Mouse (Mus musculus): ENCODE measurements around the gene Tpo. TPM values are rescaled to one million over a fixed set of nuclear protein-coding genes. Genes with fewer than 3 reads are reported as not detected.

Gene Tpo
- polyA plus RNA-seq (2015; fragmentation: Nextera tagmentation; extraction: Ambion mirVana) = not detected in 2 replicates

DNA sequence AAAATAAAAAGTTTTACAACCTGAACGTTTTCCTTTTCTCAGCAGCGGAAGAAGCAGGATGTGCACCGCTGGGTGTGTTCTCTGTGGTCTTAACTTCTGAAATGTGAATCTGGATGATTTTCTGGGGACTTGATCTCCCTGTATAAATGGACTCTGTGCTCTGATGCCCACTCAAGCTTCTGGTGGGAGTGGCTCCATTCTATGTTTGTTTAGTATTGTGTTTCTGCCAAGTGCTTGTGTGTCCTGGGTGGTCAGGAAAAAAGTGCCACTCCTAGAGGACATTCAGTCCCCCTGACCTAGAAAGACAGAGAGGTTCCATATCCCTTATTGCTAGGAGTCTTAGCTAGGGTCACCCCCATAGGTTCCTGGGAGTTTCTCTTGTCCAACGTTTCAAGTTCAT lies at the start of gene Tpo:
Tpo (minus strand) TSS at position 101 of the 400 bp plus-strand sequence.
- no peaks in the 10 kb centered on the region for H3K36me3 ChIP-seq (ENCODE audit: insufficient read depth, low read length)
- H3K9me3 ChIP-seq (ENCODE audit: low read length) = no peaks in the 10 kb centered on the region
- H3K4me1 ChIP-seq (ENCODE audit: insufficient read depth, low read length) = 0 out of 2 replicates have a peak, but pooled peaks cover 6% of the 10 kb centered on the region
- H3K27ac ChIP-seq (ENCODE audit: low read length) = no peak within 1 kb of the TSS
- ATAC-seq (ENCODE audit: low FRiP score, low TSS enrichment) = no peak
- H3K27me3 ChIP-seq (ENCODE audit: insufficient read depth, low read length) = no peaks in the 10 kb centered on the region
- no peak within 1 kb of the TSS for H3K4me3 ChIP-seq (ENCODE audit: low read length)
- H3K4me2 ChIP-seq (replicated peaks; ENCODE audit: low read depth, low read length) = no peak within 1 kb of the TSS
- 40% methylated on average over 4 of the region's 4 CpGs for WGBS
- H3K9ac ChIP-seq (replicated peaks; ENCODE audit: low read length) = no peak within 1 kb of the TSS

DNA sequence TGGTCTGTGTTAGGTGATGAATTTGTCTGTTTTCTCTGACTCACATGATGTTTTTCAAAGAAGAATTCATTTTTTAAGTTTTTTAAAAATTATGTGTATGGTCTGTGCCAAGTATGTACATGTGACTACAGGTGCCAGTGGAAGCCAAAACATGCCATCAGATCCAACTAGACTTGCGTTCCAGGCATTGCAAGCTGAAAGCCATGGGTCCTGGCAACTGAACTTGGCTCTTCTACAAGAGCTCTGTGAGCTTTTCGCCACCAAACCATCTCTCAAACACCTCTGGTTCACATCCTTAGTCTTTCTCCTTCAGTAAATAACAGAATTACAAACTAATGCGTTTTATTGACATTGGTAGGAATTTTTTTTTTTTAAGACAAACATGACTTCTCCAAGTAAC lies 49.3 kb upstream of the Tpo start:
- Histone ChIP-seq H3K27me3 (ENCODE audit: insufficient read depth, low read length) (no peaks in the 10 kb centered on the region), H3K4me2 (replicated peaks; ENCODE audit: low read depth, low read length) (no peak overlapping the region), H3K36me3 (ENCODE audit: insufficient read depth, low read length) (no peaks in the 10 kb centered on the region), H3K27ac (ENCODE audit: low read length) (no peak overlapping the region), H3K4me3 (ENCODE audit: low read length) (no peak overlapping the region), H3K9ac (replicated peaks; ENCODE audit: low read length) (no peak overlapping the region), H3K9me3 (ENCODE audit: low read length) (no peaks in the 10 kb centered on the region), H3K4me1 (ENCODE audit: insufficient read depth, low read length) (no peaks in the 10 kb centered on the region)
- ATAC-seq (ENCODE audit: low FRiP score, low TSS enrichment) = no peak
- WGBS = 92% methylated on average over 3 of the region's 3 CpGs

DNA sequence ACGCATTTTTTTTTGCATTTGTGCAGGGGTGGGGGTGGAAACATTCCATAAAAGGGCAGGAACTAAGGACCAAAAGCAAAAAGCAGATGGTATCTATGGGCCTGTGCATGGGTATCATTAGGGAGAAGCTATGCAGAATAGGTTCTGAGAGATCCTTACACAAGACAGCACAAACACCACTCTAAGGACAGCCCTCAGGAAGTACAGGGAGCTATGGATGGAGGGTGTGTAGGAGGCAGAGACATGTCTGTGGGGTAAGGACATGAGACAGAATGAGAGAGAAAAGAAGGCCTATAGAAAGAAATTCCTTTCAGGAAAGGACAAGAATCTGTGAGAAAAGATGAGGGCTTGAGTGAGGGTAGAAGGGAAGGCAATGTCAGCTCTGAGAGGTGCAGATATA lies 47.2 kb upstream of the Tpo start:
- Histone ChIP-seq H3K36me3 (ENCODE audit: insufficient read depth, low read length) (no peaks in the 10 kb centered on the region), H3K27ac (ENCODE audit: low read length) (no peak overlapping the region), H3K4me3 (ENCODE audit: low read length) (no peak overlapping the region), H3K27me3 (ENCODE audit: insufficient read depth, low read length) (no peaks in the 10 kb centered on the region), H3K4me1 (ENCODE audit: insufficient read depth, low read length) (no peaks in the 10 kb centered on the region), H3K9ac (replicated peaks; ENCODE audit: low read length) (no peak overlapping the region), H3K9me3 (ENCODE audit: low read length) (no peaks in the 10 kb centered on the region), H3K4me2 (replicated peaks; ENCODE audit: low read depth, low read length) (no peak overlapping the region)
- WGBS = 90% methylated on average over 1 of the region's 1 CpGs
- no peak for ATAC-seq (ENCODE audit: low FRiP score, low TSS enrichment)

DNA sequence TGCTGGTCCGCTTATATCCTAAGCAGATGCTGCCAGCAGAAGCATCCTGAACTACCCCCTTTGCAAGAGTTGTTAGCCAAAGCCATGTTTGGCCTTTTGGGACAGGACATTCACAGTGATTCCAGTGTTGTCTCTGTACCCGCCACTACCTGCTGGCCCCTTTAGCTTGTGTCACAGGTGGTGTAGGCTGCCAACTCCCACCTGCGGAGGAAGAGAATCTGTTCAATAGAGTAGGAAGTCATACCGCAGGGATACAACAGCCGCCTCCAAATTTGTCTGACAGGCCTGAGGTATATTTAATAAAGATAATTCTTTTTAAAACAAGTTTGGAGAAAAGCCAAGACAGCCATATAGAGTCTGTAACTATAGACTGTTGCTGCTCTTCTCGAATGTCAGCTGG lies 45.5 kb upstream of the Tpo start:
- Histone ChIP-seq H3K9me3 (ENCODE audit: low read length) (no peaks in the 10 kb centered on the region), H3K4me2 (replicated peaks; ENCODE audit: low read depth, low read length) (no peak overlapping the region), H3K9ac (replicated peaks; ENCODE audit: low read length) (no peak overlapping the region), H3K4me3 (ENCODE audit: low read length) (no peak overlapping the region), H3K4me1 (ENCODE audit: insufficient read depth, low read length) (no peaks in the 10 kb centered on the region), H3K27me3 (ENCODE audit: insufficient read depth, low read length) (no peaks in the 10 kb centered on the region), H3K27ac (ENCODE audit: low read length) (no peak overlapping the region), H3K36me3 (ENCODE audit: insufficient read depth, low read length) (no peaks in the 10 kb centered on the region)
- 78% methylated on average over 6 of the region's 6 CpGs for WGBS
- ATAC-seq (ENCODE audit: low FRiP score, low TSS enrichment) = no peak

DNA sequence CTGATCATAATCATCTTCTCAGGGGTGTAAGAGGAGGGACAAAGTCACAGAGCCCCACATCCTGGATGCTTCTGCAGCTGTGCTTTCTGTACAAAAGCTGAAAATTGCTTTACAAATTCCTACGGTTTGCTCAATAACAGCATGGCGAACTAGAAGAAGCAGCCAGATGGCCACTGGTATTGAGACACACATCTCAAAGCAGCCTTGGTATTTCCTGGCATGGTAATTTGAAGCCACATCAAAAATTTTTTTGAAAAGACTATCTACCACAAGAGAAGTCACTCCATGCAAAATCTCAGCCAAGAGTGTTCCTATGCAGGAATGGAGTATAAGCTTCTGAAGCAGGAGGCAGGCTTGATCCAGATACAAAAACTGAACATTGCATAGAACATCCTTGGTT lies 45.1 kb upstream of the Tpo start:
- WGBS = 95% methylated on average over 2 of the region's 2 CpGs
- Histone ChIP-seq H3K9ac (replicated peaks; ENCODE audit: low read length) (no peak overlapping the region), H3K9me3 (ENCODE audit: low read length) (no peaks in the 10 kb centered on the region), H3K27ac (ENCODE audit: low read length) (no peak overlapping the region), H3K27me3 (ENCODE audit: insufficient read depth, low read length) (no peaks in the 10 kb centered on the region), H3K4me1 (ENCODE audit: insufficient read depth, low read length) (no peaks in the 10 kb centered on the region), H3K4me2 (replicated peaks; ENCODE audit: low read depth, low read length) (no peak overlapping the region), H3K4me3 (ENCODE audit: low read length) (no peak overlapping the region), H3K36me3 (ENCODE audit: insufficient read depth, low read length) (no peaks in the 10 kb centered on the region)
- ATAC-seq (ENCODE audit: low FRiP score, low TSS enrichment) = no peak

DNA sequence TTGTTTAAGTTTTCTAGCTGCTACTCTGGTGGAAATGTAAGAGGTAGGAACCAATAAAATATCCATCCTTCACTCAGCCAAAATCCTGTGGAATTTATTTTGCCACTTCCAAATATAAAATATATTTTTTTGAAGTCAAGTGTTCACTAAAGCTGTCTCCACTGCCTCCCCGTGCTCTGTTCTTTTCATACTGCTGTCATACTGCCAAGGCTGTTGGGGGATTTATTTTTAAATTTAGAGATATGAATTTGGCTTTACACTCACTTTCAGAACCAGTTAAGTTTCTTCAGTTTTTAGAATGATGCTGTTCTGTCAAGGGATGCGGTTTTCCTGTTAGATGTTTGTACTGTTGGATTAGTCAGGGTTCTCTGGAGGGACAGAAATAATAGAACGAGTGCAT lies 36.1 kb upstream of the Tpo start:
- Histone ChIP-seq H3K4me3 (ENCODE audit: low read length) (no peak overlapping the region), H3K9me3 (ENCODE audit: low read length) (no peaks in the 10 kb centered on the region), H3K36me3 (ENCODE audit: insufficient read depth, low read length) (no peaks in the 10 kb centered on the region), H3K27ac (ENCODE audit: low read length) (no peak overlapping the region), H3K4me2 (replicated peaks; ENCODE audit: low read depth, low read length) (no peak overlapping the region), H3K27me3 (ENCODE audit: insufficient read depth, low read length) (no peaks in the 10 kb centered on the region), H3K9ac (replicated peaks; ENCODE audit: low read length) (no peak overlapping the region), H3K4me1 (ENCODE audit: insufficient read depth, low read length) (no peaks in the 10 kb centered on the region)
- 60% methylated on average over 3 of the region's 3 CpGs for WGBS
- ATAC-seq (ENCODE audit: low FRiP score, low TSS enrichment) = no peak

DNA sequence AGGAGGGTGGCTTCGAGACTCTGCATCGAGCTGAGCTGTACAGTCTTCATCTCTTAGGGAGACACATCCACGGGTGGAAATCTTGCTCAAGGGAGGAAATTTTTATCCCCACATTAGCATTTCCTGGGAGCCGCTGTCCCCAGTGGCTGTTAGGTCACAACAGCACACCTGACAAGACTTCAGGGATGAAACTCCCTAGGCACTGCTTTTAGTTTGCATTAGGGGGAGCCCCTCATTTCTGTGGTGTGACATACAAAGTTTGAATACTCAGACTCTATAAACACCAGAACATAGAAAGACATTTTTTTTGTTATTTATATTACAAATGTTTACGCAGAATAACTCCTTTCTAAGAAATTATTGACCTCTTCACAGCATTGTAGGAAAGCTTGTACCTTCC lies 32.1 kb upstream of the Tpo start:
- H3K4me1 ChIP-seq (ENCODE audit: insufficient read depth, low read length) = no peaks in the 10 kb centered on the region
- no peak overlapping the region for H3K4me2 ChIP-seq (replicated peaks; ENCODE audit: low read depth, low read length)
- no peak overlapping the region for H3K27ac ChIP-seq (ENCODE audit: low read length)
- H3K9ac ChIP-seq (replicated peaks; ENCODE audit: low read length) = no peak overlapping the region
- no peaks in the 10 kb centered on the region for H3K9me3 ChIP-seq (ENCODE audit: low read length)
- no peak overlapping the region for H3K4me3 ChIP-seq (ENCODE audit: low read length)
- H3K36me3 ChIP-seq (ENCODE audit: insufficient read depth, low read length) = no peaks in the 10 kb centered on the region
- no peak for ATAC-seq (ENCODE audit: low FRiP score, low TSS enrichment)
- no peaks in the 10 kb centered on the region for H3K27me3 ChIP-seq (ENCODE audit: insufficient read depth, low read length)
- 84% methylated on average over 5 of the region's 5 CpGs for WGBS

DNA sequence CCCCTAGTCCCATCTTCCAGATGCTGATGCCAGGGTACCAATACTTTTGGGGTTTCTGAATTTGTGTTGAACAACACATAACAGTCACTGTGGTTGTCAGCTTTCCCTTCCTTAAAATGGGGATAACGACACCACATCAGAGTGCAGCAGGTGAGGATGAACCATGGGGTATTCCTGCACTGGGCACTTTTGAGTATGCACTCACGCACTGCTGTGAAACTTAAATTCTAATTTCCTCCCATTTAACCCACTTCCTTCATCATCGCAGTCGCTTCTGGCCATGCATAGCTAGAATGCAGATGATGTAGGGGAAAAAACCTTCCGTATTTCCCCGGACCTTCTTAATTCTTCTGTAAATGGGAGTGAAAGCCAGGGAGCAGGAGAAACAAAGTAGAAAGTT lies 31.6 kb upstream of the Tpo start:
- WGBS = 96% methylated on average over 6 of the region's 6 CpGs
- no peaks in the 10 kb centered on the region for H3K4me1 ChIP-seq (ENCODE audit: insufficient read depth, low read length)
- no peak overlapping the region for H3K9ac ChIP-seq (replicated peaks; ENCODE audit: low read length)
- H3K4me2 ChIP-seq (replicated peaks; ENCODE audit: low read depth, low read length) = no peak overlapping the region
- no peaks in the 10 kb centered on the region for H3K9me3 ChIP-seq (ENCODE audit: low read length)
- ATAC-seq (ENCODE audit: low FRiP score, low TSS enrichment) = no peak
- H3K27ac ChIP-seq (ENCODE audit: low read length) = no peak overlapping the region
- no peaks in the 10 kb centered on the region for H3K27me3 ChIP-seq (ENCODE audit: insufficient read depth, low read length)
- no peaks in the 10 kb centered on the region for H3K36me3 ChIP-seq (ENCODE audit: insufficient read depth, low read length)
- H3K4me3 ChIP-seq (ENCODE audit: low read length) = no peak overlapping the region

DNA sequence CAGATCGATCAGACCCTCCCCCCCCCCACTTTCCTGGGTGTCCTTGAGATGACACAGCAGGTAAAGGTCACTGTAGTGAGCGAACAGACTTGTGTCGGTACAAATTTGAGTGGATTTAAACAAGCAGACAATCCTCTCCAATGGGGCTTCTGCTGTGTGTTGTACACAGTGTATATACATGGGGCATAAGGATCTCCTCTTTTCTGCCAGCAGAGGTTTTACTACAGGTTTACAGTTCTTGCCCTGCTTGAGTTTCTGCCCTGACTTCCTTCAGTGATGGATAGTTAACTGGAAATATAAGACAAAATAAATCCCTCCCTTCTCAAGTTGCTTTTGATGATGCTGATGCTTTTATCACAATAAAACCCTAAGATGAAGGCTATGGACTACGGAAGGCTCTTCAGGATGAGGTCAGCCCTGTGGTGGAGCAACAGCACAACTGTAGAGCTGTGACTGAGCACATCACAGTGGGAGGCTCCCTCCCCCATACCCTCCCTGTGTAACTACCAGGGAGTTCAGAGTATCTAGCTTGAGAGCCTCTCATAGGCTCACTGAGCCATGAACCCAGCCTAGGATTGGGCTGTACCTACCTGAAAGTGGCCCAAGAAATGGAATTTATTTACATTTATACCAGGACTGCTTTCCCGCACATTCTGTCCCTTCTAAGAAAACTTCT lies 29.4 kb upstream of the Tpo start:
- no peaks in the 10 kb centered on the region for H3K36me3 ChIP-seq (ENCODE audit: insufficient read depth, low read length)
- peak; percentile 84 for ATAC-seq (ENCODE audit: low FRiP score, low TSS enrichment)

DNA sequence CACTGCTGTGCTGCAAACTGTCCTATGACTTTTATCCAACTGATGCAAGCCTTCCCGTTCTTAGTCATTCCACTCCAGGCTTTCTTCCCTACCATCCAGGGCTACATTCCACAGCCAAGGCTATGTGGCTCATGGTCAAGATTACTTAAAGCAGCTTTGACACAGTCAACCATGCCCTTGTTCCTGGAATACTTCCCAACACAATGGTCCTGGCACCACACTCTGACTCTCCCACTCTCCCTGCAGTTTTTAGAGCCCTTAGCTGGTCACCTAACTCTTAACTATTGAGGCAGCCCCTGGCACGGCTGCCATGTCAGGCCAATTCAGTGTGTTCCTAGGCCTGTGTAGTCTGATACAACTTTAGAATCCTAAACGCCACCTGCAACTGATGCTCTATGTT lies 28.1 kb upstream of the Tpo start:
- Histone ChIP-seq H3K27me3 (ENCODE audit: insufficient read depth, low read length) (no peaks in the 10 kb centered on the region), H3K4me1 (ENCODE audit: insufficient read depth, low read length) (no peaks in the 10 kb centered on the region), H3K4me2 (replicated peaks; ENCODE audit: low read depth, low read length) (no peak overlapping the region), H3K27ac (ENCODE audit: low read length) (no peak overlapping the region), H3K9me3 (ENCODE audit: low read length) (no peaks in the 10 kb centered on the region), H3K4me3 (ENCODE audit: low read length) (no peak overlapping the region), H3K9ac (replicated peaks; ENCODE audit: low read length) (no peak overlapping the region), H3K36me3 (ENCODE audit: insufficient read depth, low read length) (no peaks in the 10 kb centered on the region)
- no peak for ATAC-seq (ENCODE audit: low FRiP score, low TSS enrichment)
- WGBS = 77% methylated on average over 3 of the region's 3 CpGs

More for the DNA sequence above, 29.4 kb upstream of the Tpo start:
- no peak overlapping the region for H3K4me2 ChIP-seq (replicated peaks; ENCODE audit: low read depth, low read length)
- no peaks in the 10 kb centered on the region for H3K27me3 ChIP-seq (ENCODE audit: insufficient read depth, low read length)
- 57% methylated on average over 5 of the region's 5 CpGs for WGBS
- no peak overlapping the region for H3K4me3 ChIP-seq (ENCODE audit: low read length)
- H3K9me3 ChIP-seq (ENCODE audit: low read length) = no peaks in the 10 kb centered on the region
- no peaks in the 10 kb centered on the region for H3K4me1 ChIP-seq (ENCODE audit: insufficient read depth, low read length)
- H3K27ac ChIP-seq (ENCODE audit: low read length) = no peak overlapping the region
- H3K9ac ChIP-seq (replicated peaks; ENCODE audit: low read length) = no peak overlapping the region

Measured in kidney, embryonic 16.5 days (tissue).